Mouse (Mus musculus) bone marrow, adult 2 months (tissue): Measurements from ENCODE around the gene Sufu. TPM values are rescaled to one million over a fixed set of nuclear protein-coding genes. Genes with fewer than 3 reads are reported as not detected.
A peak's percentile ranks its signal among the peaks of the same experiment; 100 is the strongest.

Experiments used
- H3K27ac ChIP-seq: fragments of 200-500 bp; 2 replicates; pipeline ENCODE4 v1.5.1; 2012; ENCODE audit warnings: low read depth, mild to moderate bottlenecking, control low read depth, inconsistent platforms, low read length; ENCODE audit not compliant: control insufficient read depth, poor library complexity, insufficient read depth
- H3K4me1 ChIP-seq: fragments of 200-500 bp; 2 replicates; pipeline ENCODE4 v1.6.1; 2011; ENCODE audit warnings: low read length; ENCODE audit not compliant: control insufficient read depth, insufficient read depth
- H3K4me3 ChIP-seq: fragments of 200-500 bp; replicated peaks from 2 replicates; pipeline ENCODE3; 2011; ENCODE audit warnings: mild to moderate bottlenecking, low read depth, low read length, control low read depth; ENCODE audit not compliant: control insufficient read depth
- CTCF ChIP-seq: fragments of 200-500 bp; IDR thresholded peaks from 2 replicates; pipeline ENCODE4 v1.5.1; 2011; ENCODE audit warnings: low read length, control low read depth; ENCODE audit not compliant: control insufficient read depth, insufficient read depth
- POLR2A ChIP-seq: fragments of 200-500 bp; IDR thresholded peaks from 2 replicates; pipeline ENCODE4 v1.6.1; 2011; ENCODE audit warnings: low read depth, mild to moderate bottlenecking, control low read depth, low read length, borderline replicate concordance; ENCODE audit not compliant: control insufficient read depth
- WGBS: fragments of 180-500 bp; shearing (Covaris S2); methylation state at CpG from one replicate; pipeline ENCODE4 v1.1.7; 2018; 5-methylcytosine and 5-hydroxymethylcytosine counted together
- polyA plus RNA-seq: library from polyadenylated mRNA; stranded (reverse); fragments of >200 nt; gene quantifications from 2 replicates; pipeline ENCODE4 v1.2.4, GENCODE M21; 2011; ENCODE audit warnings: low replicate concordance; ENCODE audit not compliant: missing spikeins, insufficient read depth, insufficient read length

The Sufu gene
- polyA plus RNA-seq, 1 experiment: 5.3 TPM

DNA sequence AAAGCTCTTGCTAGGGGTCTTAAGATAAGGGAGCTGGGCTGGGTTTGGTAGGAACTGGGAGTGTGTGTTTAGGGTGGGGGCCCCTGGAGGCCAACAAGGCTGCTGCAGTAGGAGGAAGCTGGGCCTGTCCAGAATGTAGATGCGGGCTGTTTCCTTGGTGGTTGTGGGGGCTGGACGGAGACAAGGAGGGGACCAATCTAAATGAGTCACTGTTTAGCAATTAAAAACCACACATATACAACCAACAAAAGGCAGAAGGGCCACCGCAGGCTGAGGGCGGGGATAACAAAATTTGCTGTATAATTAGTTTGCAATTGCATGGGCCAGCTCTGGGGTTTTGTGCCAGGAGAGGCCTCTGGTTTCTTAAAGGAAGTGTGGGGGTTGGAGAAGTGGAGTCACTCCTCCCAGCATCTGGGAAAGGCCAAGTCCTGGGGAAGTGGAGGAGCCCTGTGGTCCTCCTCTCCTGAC is 107.4 kb downstream of the Sufu start:
- 2% methylated on average over 4 of the region's 4 CpGs for WGBS
- Histone ChIP-seq H3K27ac (peak overlapping the region; percentile 100), H3K4me3 (peak overlapping the region; percentile 96), H3K4me1 (peaks cover 9% of the 10 kb centered on the region)
- TF ChIP-seq CTCF (peak; percentile 37; the same call in 1 of the 2 replicates), POLR2A (no peak)

DNA sequence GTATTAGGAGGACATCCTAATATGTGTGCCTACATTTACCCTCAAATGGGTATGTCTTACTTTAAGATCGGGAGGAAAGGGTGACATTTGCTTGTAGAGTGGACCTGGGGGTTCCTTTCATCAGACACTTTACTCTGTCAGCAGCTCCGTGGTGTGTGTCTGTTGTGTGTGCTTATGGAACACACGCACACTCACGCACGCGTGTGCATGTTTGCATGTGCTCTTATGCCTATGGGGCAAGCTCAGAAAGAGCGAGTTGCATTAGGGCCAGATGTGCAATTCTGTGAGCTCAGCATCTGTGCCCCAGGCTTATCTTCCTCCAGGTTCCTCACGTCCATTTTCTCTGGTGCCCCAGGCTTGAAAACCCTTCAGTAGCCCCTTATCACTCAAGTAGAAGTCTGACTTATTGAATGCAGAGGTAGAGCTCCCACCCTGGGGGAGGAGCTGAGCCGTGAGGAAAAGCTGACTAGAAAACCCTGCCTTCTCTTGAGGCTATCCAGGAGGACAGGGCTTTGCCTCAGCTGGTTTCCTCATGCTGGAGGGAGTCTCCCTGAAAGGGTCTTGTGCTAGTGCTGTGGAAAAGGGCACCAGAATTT is 108.2 kb downstream of the Sufu start:
- TF ChIP-seq POLR2A (no peak), CTCF (no peak; the same call in 1 of the 2 replicates)
- Histone ChIP-seq H3K27ac (peak overlapping the region; percentile 100), H3K4me1 (peaks cover 9% of the 10 kb centered on the region), H3K4me3 (peak overlapping the region; percentile 65)
- 26% methylated on average over 9 of the region's 9 CpGs for WGBS

DNA sequence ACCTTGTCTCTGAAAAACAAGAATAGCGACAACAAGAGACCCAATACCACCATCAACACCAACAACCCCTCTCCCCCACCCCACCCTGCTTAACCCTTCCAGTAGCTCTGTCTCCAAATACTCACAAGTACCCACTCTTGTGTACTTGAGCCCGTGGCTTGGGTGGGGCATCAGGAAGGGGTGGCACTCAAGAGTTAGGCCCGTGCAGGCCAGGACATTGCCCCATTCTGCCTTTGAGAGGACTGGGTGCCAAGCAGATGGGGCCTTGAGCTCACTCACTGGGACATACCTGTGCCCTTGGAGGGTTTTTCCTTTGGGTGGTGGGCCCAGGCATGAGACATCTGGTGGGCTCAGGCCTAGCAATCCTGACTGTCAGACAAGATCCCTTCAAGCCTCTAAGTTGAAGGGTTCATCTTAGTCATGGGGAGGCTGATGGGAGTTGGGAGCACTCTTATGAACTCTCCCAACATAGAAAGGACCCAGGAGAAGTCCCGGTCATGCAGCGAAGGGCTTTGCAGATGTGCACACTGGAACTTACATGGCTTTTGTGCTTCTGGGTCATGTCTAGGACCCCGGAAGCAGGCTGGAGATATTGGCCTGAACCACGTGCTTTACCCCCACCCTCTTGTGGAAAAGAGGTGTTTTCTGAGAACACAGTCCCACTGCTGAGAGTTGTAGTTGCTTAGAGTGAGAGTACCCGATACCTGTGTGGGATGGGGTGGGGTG is 109.1 kb downstream of the Sufu start:
- no peak overlapping the region for H3K4me3 ChIP-seq
- H3K27ac ChIP-seq: peak overlapping the region; percentile 5; the same call in 1 of the 2 replicates
- WGBS: 36% methylated on average over 8 of the region's 8 CpGs
- H3K4me1 ChIP-seq: peaks cover 10% of the 10 kb centered on the region
- TF ChIP-seq POLR2A (no peak), CTCF (no peak)

DNA sequence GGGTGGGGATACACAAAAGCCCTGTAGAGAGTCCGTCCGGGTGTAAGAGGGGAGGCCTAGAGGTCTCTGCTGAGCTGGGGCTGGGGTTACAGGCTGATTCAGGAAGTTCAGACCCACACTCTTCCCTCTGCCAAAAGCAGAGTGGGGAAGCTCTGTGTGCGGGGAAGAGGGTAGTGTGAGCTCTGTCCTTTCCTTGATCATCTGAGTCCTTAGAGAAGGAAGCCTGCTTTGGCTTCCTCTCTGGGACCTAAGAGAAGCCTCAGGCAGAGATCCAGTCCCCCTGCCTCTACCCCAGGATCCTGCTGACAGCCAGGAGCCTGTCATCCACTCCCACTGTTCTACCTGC is 109.6 kb downstream of the Sufu start:
- Histone ChIP-seq H3K4me3 (no peak overlapping the region), H3K27ac (no peak overlapping the region), H3K4me1 (peaks cover 10% of the 10 kb centered on the region)
- no peak for TF ChIP-seq CTCF
- no peak for TF ChIP-seq POLR2A
- WGBS: 23% methylated on average over 3 of the region's 3 CpGs

DNA sequence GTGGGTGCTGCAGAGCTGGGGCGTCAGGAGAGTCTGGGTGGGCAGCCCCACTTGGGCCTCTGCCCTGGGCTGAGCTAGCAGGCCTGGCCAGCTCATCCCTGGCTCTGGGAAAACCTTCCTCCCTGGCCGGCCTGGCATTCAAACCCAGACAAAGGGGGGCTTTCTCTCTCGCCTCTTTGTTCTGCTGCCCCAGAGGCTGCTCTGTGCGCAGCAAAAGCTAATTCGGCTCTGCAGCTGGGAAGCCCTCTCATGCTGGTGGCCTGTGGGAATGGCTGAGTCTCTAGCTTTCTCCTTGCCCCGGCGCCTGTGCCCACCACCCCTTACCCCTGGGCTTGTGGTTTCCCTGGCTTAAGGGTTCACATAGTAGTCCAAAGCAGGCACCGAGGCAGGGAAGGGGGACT is 110.5 kb downstream of the Sufu start:
- H3K4me3 ChIP-seq: no peak overlapping the region
- 81% methylated on average over 8 of the region's 8 CpGs for WGBS
- no peak overlapping the region for H3K27ac ChIP-seq
- no peak for TF ChIP-seq POLR2A
- TF ChIP-seq CTCF: no peak
- H3K4me1 ChIP-seq: peaks cover 10% of the 10 kb centered on the region

DNA sequence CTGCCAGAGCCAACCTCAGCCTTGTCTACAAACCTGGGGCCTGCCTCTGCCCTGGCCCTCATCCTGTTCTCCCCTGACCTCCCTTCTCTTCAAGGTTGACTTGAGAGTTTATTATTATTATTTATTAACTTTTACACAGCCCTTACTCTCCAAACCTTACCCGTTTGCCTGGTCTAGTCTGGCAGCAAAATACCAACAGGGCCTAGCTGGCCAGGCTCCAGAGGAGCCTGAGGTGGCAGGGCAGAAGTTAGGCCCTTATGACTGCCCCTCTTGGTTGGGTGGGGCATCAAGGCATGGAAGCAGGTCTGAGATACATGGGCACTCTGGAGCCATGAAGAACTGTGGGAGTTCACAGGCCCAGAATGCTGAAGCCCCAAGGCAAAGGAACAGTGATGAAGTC is 111.1 kb downstream of the Sufu start:
- WGBS: 67% methylated on average over 1 of the region's 1 CpGs
- H3K27ac ChIP-seq: no peak overlapping the region
- H3K4me3 ChIP-seq: no peak overlapping the region
- peaks cover 9% of the 10 kb centered on the region for H3K4me1 ChIP-seq
- no peak for TF ChIP-seq CTCF
- TF ChIP-seq POLR2A: no peak

DNA sequence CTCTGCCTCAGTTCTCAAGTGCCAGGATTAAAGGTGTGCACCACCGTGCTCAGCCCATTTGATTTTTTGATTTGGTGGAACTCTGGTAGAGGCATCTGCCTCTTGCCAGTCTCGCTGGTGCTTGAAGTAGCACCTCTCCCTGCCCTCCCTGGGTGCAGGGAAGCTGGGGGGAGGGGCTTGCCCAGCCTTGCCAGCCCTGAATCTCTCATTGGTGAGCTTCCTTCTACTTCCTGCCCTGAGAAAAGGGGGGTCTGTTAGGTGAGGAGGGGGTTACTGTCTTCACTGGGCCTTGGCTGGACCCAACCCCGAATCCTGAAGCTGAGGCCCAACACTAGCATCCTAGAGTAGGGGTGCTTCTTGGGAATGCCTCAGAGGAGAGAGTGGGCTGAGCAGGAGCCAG is 112.0 kb downstream of the Sufu start:
- 91% methylated on average over 3 of the region's 3 CpGs for WGBS
- TF ChIP-seq POLR2A (no peak), CTCF (no peak)
- H3K27ac ChIP-seq: no peak overlapping the region

DNA sequence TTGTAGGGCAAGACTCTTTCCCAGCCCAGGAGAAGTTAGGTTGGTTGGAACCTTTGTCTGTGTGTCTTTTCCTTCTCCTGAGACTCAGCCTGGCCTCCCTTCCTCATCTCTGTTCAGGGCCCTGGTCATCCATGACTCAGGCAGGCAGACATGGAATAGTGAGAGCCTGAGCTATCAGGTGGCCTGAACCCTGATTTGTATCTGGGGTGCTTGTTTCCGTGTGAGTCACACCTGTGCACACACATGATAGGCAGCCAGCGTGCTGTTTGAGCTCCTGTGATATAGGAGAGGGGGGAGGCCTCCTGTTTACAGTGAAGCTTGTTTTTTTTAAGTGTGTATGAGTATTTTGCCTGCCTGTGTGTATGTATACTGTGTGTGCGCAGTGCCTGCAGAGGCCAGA is 112.5 kb downstream of the Sufu start:
- WGBS: 63% methylated on average over 3 of the region's 3 CpGs
- no peak overlapping the region for H3K4me3 ChIP-seq
- H3K27ac ChIP-seq: no peak overlapping the region
- H3K4me1 ChIP-seq: peaks cover 8% of the 10 kb centered on the region
- no peak for TF ChIP-seq POLR2A
- no peak for TF ChIP-seq CTCF

More for the DNA sequence above, 112.0 kb downstream of the Sufu start:
- peaks cover 8% of the 10 kb centered on the region for H3K4me1 ChIP-seq
- H3K4me3 ChIP-seq: no peak overlapping the region

DNA sequence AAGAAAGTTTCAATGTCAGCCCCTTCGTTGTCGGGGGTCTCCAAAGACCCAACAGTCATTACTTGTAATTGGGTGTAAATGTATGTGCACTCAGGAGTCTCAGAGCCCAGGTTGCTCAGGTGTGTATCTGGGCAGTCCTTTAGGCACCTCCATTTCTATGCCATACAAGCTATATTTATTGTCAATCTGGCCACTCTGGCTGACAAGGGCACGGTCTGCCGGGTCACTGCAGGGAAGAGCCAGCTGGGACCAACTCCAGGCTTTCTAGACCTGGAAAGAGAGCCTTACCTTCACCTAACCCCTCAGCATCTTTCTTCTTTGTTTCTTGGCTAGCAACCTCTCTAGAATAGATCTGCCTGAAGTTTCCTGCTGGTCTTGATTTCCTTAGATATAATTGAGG is 113.0 kb downstream of the Sufu start:
- TF ChIP-seq CTCF: no peak
- TF ChIP-seq POLR2A: no peak
- Histone ChIP-seq H3K4me1 (peaks cover 8% of the 10 kb centered on the region), H3K27ac (no peak overlapping the region), H3K4me3 (no peak overlapping the region)
- 46% methylated on average over 4 of the region's 4 CpGs for WGBS

DNA sequence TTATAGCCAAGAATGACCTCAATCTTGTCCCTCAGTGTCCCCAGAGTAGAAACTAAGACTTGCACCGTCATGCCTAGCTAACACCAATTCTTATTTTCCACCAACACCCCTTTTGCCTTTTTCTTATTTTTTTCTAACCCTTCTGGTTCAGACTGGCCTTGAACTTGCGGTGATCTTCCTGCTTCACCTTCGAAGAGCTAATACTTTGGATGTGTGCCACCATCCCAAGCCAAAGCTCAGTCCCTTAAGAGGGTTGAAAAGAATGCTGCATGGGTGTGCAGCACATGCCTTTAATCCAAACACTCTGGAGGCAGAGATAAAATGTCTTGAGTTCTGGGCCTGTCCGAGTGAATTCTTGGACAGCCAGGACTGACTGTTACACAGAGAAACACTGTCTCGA is 113.7 kb downstream of the Sufu start:
- TF ChIP-seq CTCF (no peak), POLR2A (no peak)
- H3K27ac ChIP-seq: no peak overlapping the region
- peaks cover 3% of the 10 kb centered on the region; the same call in 1 of the 2 replicates for H3K4me1 ChIP-seq
- WGBS: 57% methylated on average over 5 of the region's 5 CpGs
- H3K4me3 ChIP-seq: no peak overlapping the region
